Mouse (Mus musculus): ENCODE results near the gene Mmp23. TPM values are rescaled to one million over a fixed set of nuclear protein-coding genes. Genes with fewer than 3 reads are reported as not detected.
A peak's percentile ranks its signal among the peaks of the same experiment; 100 is the strongest.

The Mmp23 gene
- total and polyA plus RNA-seq, 2 experiments from 2014 or later = 5.6 to 6.4 TPM

DNA sequence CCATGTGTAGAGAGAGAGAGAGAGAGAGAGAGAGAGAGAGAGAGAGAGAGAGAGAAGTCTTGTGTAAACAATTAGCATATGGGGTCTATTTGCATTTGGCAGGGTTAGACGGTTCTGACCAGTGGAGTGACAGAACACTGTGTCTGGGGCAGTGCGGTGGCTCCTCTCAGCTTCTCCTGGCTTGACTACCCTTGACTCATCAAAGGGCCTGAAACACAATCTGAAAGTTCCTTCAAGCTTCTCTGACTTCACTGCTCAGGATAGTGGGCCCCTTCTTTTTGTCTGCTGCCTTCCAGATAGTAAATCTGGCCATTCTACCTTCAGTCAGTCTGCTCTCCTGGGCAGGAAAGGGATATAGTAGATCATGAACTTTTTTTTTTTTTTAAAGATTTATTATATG, 46.4 kb downstream of the Mmp23 start:
- no peaks in the 10 kb centered on the region for H3K27me3 ChIP-seq (ENCODE audit: insufficient read depth, low read length)
- DNase-seq (ENCODE audit: low spot score) (no peak), ATAC-seq (ENCODE audit: low FRiP score) (no peak)
- H3K9me3 ChIP-seq (ENCODE audit: low read length) = no peaks in the 10 kb centered on the region
- no peak overlapping the region for H3K27ac ChIP-seq (ENCODE audit: low read depth, low read length)
- H3K4me2 ChIP-seq (ENCODE audit: low read depth, low read length, poor library complexity, severe bottlenecking) = no peak overlapping the region
- 86% methylated on average over 2 of the region's 2 CpGs for WGBS
- H3K4me1 ChIP-seq (ENCODE audit: insufficient read depth, low read length) = 0 out of 2 replicates have a peak, but pooled peaks cover 4% of the 10 kb centered on the region
- peaks cover 17% of the 10 kb centered on the region for H3K36me3 ChIP-seq (ENCODE audit: insufficient read depth, low read length)
- no peak for TF ChIP-seq CTCF (IDR thresholded peaks at IDR 0.05)
- no peak overlapping the region for H3K4me3 ChIP-seq (ENCODE audit: low read depth, low read length)
- H3K9ac ChIP-seq (replicated peaks; ENCODE audit: low read length, poor library complexity, severe bottlenecking) = no peak overlapping the region

DNA sequence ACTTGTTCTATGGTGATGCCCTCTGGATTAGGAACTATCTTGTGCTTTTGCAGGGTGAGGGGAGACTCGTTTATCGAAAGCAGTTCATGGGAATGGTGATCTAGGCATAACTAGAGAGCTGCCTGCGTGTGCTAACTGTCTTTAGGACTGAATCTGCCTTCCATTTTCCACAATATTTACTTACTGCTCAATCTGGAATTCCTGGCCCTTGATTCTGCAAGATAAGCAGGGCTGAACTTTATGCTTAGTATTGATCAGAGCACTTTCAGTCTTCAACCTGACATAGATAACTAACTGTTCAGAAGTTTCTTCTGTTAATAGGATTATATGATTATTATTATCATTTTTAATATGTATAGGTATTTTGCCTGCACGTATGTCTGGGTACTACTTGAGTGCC, 48.1 kb downstream of the Mmp23 start:
- no peak for TF ChIP-seq CTCF (IDR thresholded peaks at IDR 0.05)
- Histone ChIP-seq H3K4me1 (ENCODE audit: insufficient read depth, low read length) (0 out of 2 replicates have a peak, but pooled peaks cover 4% of the 10 kb centered on the region), H3K9ac (replicated peaks; ENCODE audit: low read length, poor library complexity, severe bottlenecking) (no peak overlapping the region), H3K36me3 (ENCODE audit: insufficient read depth, low read length) (peaks cover 7% of the 10 kb centered on the region), H3K4me2 (ENCODE audit: low read depth, low read length, poor library complexity, severe bottlenecking) (no peak overlapping the region), H3K27ac (ENCODE audit: low read depth, low read length) (no peak overlapping the region), H3K4me3 (ENCODE audit: low read depth, low read length) (no peak overlapping the region), H3K27me3 (ENCODE audit: insufficient read depth, low read length) (no peaks in the 10 kb centered on the region), H3K9me3 (ENCODE audit: low read length) (no peaks in the 10 kb centered on the region)
- ATAC-seq (ENCODE audit: low FRiP score) = no peak
- DNase-seq (ENCODE audit: low spot score) = no peak
- WGBS = 91% methylated on average over 4 of the region's 4 CpGs

DNA sequence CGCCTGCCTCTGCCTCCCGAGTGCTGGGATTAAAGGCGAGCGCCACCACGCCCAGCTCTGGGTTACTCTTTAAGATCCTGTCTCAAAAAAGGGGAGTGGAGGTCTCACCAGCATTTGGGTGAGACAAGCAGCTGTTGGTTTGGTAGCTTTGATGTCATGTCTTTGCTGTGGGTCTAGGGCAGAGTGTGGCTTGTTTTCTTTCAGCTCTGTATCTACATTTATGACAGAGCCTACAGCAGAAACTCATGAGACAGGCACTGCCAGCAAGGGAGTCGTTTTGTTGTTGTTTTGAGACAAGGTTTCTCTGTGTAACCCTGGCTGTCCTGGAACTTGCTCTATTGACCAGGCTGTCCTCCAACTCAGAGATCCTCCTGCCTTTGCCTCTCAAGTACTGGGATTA, 49.4 kb downstream of the Mmp23 start:
- DNase-seq (ENCODE audit: low spot score) = no peak
- WGBS = 97% methylated on average over 6 of the region's 6 CpGs
- H3K4me3 ChIP-seq (ENCODE audit: low read depth, low read length) = no peak overlapping the region
- no peaks in the 10 kb centered on the region for H3K9me3 ChIP-seq (ENCODE audit: low read length)
- ATAC-seq (ENCODE audit: low FRiP score) = no peak
- H3K4me2 ChIP-seq (ENCODE audit: low read depth, low read length, poor library complexity, severe bottlenecking) = no peak overlapping the region
- no peak for TF ChIP-seq CTCF (IDR thresholded peaks at IDR 0.05)
- 0 out of 2 replicates have a peak, but pooled peaks cover 4% of the 10 kb centered on the region for H3K4me1 ChIP-seq (ENCODE audit: insufficient read depth, low read length)
- H3K9ac ChIP-seq (replicated peaks; ENCODE audit: low read length, poor library complexity, severe bottlenecking) = no peak overlapping the region
- H3K36me3 ChIP-seq (ENCODE audit: insufficient read depth, low read length) = peaks cover 2% of the 10 kb centered on the region; the same call in 1 of the 2 replicates
- H3K27ac ChIP-seq (ENCODE audit: low read depth, low read length) = no peak overlapping the region
- H3K27me3 ChIP-seq (ENCODE audit: insufficient read depth, low read length) = no peaks in the 10 kb centered on the region

DNA sequence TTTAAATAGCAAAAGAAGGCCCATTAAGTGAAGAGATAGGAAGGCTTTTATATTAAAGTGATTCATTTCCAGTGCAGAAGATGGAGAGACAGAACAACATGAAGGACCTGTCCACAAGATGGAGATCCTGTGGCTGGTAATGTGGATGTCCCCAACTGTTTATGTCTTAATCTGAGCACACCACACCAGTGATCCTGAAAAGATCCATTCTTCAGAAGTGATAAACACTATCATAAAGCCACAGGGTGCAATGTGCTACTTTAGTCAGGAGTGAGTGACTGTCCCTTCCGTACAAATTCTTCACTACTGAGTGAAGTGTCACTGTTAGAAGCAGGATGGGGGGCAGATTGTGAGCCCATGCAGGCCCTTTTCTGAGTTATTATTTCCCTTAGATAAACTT, 50.4 kb downstream of the Mmp23 start:
- Histone ChIP-seq H3K4me3 (ENCODE audit: low read depth, low read length) (peak overlapping the region; percentile 94), H3K36me3 (ENCODE audit: insufficient read depth, low read length) (peaks cover 2% of the 10 kb centered on the region; the same call in 1 of the 2 replicates), H3K9ac (replicated peaks; ENCODE audit: low read length, poor library complexity, severe bottlenecking) (no peak overlapping the region), H3K27ac (ENCODE audit: low read depth, low read length) (no peak overlapping the region), H3K27me3 (ENCODE audit: insufficient read depth, low read length) (no peaks in the 10 kb centered on the region), H3K4me2 (ENCODE audit: low read depth, low read length, poor library complexity, severe bottlenecking) (peak overlapping the region; percentile 86), H3K9me3 (ENCODE audit: low read length) (no peaks in the 10 kb centered on the region), H3K4me1 (ENCODE audit: insufficient read depth, low read length) (0 out of 2 replicates have a peak, but pooled peaks cover 4% of the 10 kb centered on the region)
- 96% methylated on average over 1 of the region's 1 CpGs for WGBS
- DNase-seq (ENCODE audit: low spot score) = no peak
- TF ChIP-seq CTCF (IDR thresholded peaks at IDR 0.05) = no peak
- no peak for ATAC-seq (ENCODE audit: low FRiP score)

DNA sequence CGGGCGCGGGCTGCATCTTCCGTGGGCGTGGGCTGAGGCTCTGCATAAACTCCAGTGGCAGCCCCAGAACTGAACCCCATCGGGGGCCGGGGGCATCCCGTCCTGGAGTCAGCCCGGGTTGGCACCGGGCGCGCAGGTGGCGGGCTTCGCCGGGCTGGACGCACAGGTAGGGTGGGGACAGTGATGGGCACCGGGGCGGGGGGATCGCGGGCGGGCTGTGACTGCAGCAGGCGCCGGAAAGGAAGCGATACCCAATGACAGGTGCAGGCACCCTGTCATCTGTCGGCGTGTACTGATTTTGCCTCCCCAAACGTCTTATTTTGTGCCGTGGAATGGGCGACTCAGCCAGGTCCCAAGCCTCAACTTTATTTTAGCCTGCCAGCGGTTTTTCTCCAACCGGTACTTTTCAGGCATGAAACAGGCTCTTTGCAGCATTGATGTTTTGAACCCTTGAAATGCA, 51.2 kb downstream of the Mmp23 start:
- Histone ChIP-seq H3K9ac (replicated peaks; ENCODE audit: low read length, poor library complexity, severe bottlenecking) (peak overlapping the region; percentile 93), H3K4me2 (ENCODE audit: low read depth, low read length, poor library complexity, severe bottlenecking) (peak overlapping the region; percentile 86), H3K36me3 (ENCODE audit: insufficient read depth, low read length) (peaks cover 2% of the 10 kb centered on the region; the same call in 1 of the 2 replicates), H3K27ac (ENCODE audit: low read depth, low read length) (peak overlapping the region; percentile 100), H3K27me3 (ENCODE audit: insufficient read depth, low read length) (no peaks in the 10 kb centered on the region), H3K4me1 (ENCODE audit: insufficient read depth, low read length) (0 out of 2 replicates have a peak, but pooled peaks cover 4% of the 10 kb centered on the region), H3K9me3 (ENCODE audit: low read length) (no peaks in the 10 kb centered on the region), H3K4me3 (ENCODE audit: low read depth, low read length) (peak overlapping the region; percentile 94)
- WGBS = under 1% methylated on average over 31 of the region's 31 CpGs
- ATAC-seq (ENCODE audit: low FRiP score) = peak; percentile 15; the same call in 1 of the 2 replicates
- DNase-seq (ENCODE audit: low spot score) = peak; percentile 5
- no peak for TF ChIP-seq CTCF (IDR thresholded peaks at IDR 0.05)

DNA sequence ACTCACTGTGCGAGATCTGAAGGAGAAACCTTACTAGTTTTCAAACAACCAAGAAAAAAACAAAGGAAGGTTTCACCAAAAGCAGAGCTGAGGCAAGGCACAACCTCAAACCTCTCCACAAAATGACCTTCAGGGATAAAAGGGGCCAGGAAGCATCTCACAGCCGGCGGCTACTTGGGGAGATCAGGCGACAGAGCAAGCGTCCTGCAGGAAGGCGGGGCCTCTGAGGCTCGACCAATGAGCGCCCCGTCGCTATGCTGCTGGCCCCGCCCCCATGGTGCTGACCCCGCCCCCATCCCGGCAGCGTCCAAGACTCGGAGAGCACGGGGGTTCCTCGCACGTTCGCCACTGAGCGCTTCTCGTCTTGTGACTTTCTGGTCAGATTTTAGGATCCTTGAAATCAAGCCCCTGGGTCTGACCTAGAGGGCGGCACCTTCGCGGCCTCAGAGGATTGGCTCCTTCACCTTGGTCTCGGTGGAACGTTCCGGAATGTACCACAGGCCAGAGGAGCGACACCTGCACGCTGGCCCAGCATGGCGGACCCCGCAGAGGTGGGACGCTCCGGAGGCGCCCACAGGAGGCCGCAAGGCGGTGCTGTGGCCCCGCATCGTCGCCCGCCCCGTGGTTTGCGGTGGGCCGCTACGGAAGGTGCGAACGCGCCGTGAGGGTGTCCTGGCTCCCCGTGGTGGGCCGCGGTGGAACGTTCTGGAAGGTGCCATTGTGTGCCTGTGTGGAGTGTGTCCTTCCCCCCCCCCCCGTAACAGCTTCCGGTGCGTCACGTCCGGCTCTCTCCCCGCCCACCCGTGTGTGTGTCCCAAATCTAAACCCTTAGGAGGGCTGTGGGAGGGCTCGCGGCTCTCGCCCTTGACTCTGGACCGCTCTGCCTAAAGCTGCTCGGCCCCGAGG, 51.8 kb downstream of the Mmp23 start, which contains the start of gene Slc35e2:
TSS of gene Slc35e2 (plus strand) at position 326 of the 906 bp plus-strand sequence.
- peaks cover 2% of the 10 kb centered on the region; the same call in 1 of the 2 replicates for H3K36me3 ChIP-seq (ENCODE audit: insufficient read depth, low read length)
- no peaks in the 10 kb centered on the region for H3K27me3 ChIP-seq (ENCODE audit: insufficient read depth, low read length)
- TF ChIP-seq CTCF (IDR thresholded peaks at IDR 0.05) = peak; percentile 56
- peak within 1 kb of the TSS; percentile 86 for H3K4me2 ChIP-seq (ENCODE audit: low read depth, low read length, poor library complexity, severe bottlenecking)
- H3K4me3 ChIP-seq (ENCODE audit: low read depth, low read length) = peak within 1 kb of the TSS; percentile 94
- ATAC-seq (ENCODE audit: low FRiP score) (peak; percentile 95), DNase-seq (ENCODE audit: low spot score) (peak; percentile 95)
- peak within 1 kb of the TSS; percentile 100 for H3K27ac ChIP-seq (ENCODE audit: low read depth, low read length)
- H3K9ac ChIP-seq (replicated peaks; ENCODE audit: low read length, poor library complexity, severe bottlenecking) = peak within 1 kb of the TSS; percentile 93
- under 1% methylated on average over 61 of the region's 65 CpGs for WGBS
- H3K9me3 ChIP-seq (ENCODE audit: low read length) = no peaks in the 10 kb centered on the region
- 0 out of 2 replicates have a peak, but pooled peaks cover 4% of the 10 kb centered on the region for H3K4me1 ChIP-seq (ENCODE audit: insufficient read depth, low read length)

Other genes with a start within 250 kb of the Mmp23 start
- gene Cfap74, start 244.2 kb downstream of the Mmp23 start, total RNA-seq (2014; rRNA removed) = 5.7 TPM in 2 replicates
- 5.8 and 6.5 TPM in 2 replicates for gene Cfap74, start 244.2 kb downstream of the Mmp23 start, polyA plus RNA-seq (2015; fragmentation: Nextera tagmentation; extraction: Ambion mirVana)
- 1.5 and 2.1 TPM in 2 replicates for gene Tmem52, start 184.3 kb downstream of the Mmp23 start, total RNA-seq (2014; rRNA removed)
- gene Tmem52, start 184.3 kb downstream of the Mmp23 start, polyA plus RNA-seq (2015; fragmentation: Nextera tagmentation; extraction: Ambion mirVana) = 0.33 TPM in 1 of 2 replicates, not detected in the other
- 405 and 431 TPM in 2 replicates for gene Gnb1, start 162.0 kb downstream of the Mmp23 start, total RNA-seq (2014; rRNA removed)
- gene Gnb1, start 162.0 kb downstream of the Mmp23 start, polyA plus RNA-seq (2015; fragmentation: Nextera tagmentation; extraction: Ambion mirVana) = 1,405 and 1,414 TPM in 2 replicates
- 69.1 and 81.6 TPM in 2 replicates for gene Nadk, start 91.0 kb downstream of the Mmp23 start, total RNA-seq (2014; rRNA removed)
- 48.2 and 56.6 TPM in 2 replicates for gene Nadk, start 91.0 kb downstream of the Mmp23 start, polyA plus RNA-seq (2015; fragmentation: Nextera tagmentation; extraction: Ambion mirVana)
- gene Slc35e2, start 52.0 kb downstream of the Mmp23 start, total RNA-seq (2014; rRNA removed) = 65.1 and 74.9 TPM in 2 replicates
- gene Slc35e2, start 52.0 kb downstream of the Mmp23 start, polyA plus RNA-seq (2015; fragmentation: Nextera tagmentation; extraction: Ambion mirVana) = 14.7 and 14.8 TPM in 2 replicates
- gene Cdk11b, start 28.5 kb downstream of the Mmp23 start, total RNA-seq (2014; rRNA removed) = 15.2 and 25.3 TPM in 2 replicates
- 60.2 and 64.1 TPM in 2 replicates for gene Cdk11b, start 28.5 kb downstream of the Mmp23 start, polyA plus RNA-seq (2015; fragmentation: Nextera tagmentation; extraction: Ambion mirVana)
- gene Gm10563, start 8.0 kb downstream of the Mmp23 start, total RNA-seq (2014; rRNA removed) = not detected in 2 replicates
- not detected in 2 replicates for gene Gm10563, start 8.0 kb downstream of the Mmp23 start, polyA plus RNA-seq (2015; fragmentation: Nextera tagmentation; extraction: Ambion mirVana)
- gene Mib2, start 15.8 kb upstream of the Mmp23 start, total RNA-seq (2014; rRNA removed) = 115 and 118 TPM in 2 replicates
- 49.3 and 49.5 TPM in 2 replicates for gene Mib2, start 15.8 kb upstream of the Mmp23 start, polyA plus RNA-seq (2015; fragmentation: Nextera tagmentation; extraction: Ambion mirVana)
- 43.8 and 46.4 TPM in 2 replicates for gene Fndc10, start 41.0 kb upstream of the Mmp23 start, total RNA-seq (2014; rRNA removed)
- 24.3 and 27.4 TPM in 2 replicates for gene Fndc10, start 41.0 kb upstream of the Mmp23 start, polyA plus RNA-seq (2015; fragmentation: Nextera tagmentation; extraction: Ambion mirVana)
- 84.1 and 90.7 TPM in 2 replicates for gene Ssu72, start 51.4 kb upstream of the Mmp23 start, total RNA-seq (2014; rRNA removed)
- gene Ssu72, start 51.4 kb upstream of the Mmp23 start, polyA plus RNA-seq (2015; fragmentation: Nextera tagmentation; extraction: Ambion mirVana) = 152 and 153 TPM in 2 replicates
- gene Tmem240, start 81.4 kb upstream of the Mmp23 start, total RNA-seq (2014; rRNA removed) = 51.0 and 78.0 TPM in 2 replicates
- 34.9 and 37.9 TPM in 2 replicates for gene Tmem240, start 81.4 kb upstream of the Mmp23 start, polyA plus RNA-seq (2015; fragmentation: Nextera tagmentation; extraction: Ambion mirVana)
- gene Atad3a, start 107.7 kb upstream of the Mmp23 start, total RNA-seq (2014; rRNA removed) = 52.6 and 69.1 TPM in 2 replicates
- gene Atad3a, start 107.7 kb upstream of the Mmp23 start, polyA plus RNA-seq (2015; fragmentation: Nextera tagmentation; extraction: Ambion mirVana) = 65.9 and 69.9 TPM in 2 replicates
- gene Vwa1, start 121.3 kb upstream of the Mmp23 start, total RNA-seq (2014; rRNA removed) = 42.1 and 42.5 TPM in 2 replicates
- gene Vwa1, start 121.3 kb upstream of the Mmp23 start, polyA plus RNA-seq (2015; fragmentation: Nextera tagmentation; extraction: Ambion mirVana) = 25.5 and 28.7 TPM in 2 replicates
- 0.66 and 1.6 TPM in 2 replicates for gene Tmem88b, start 132.5 kb upstream of the Mmp23 start, total RNA-seq (2014; rRNA removed)
- gene Tmem88b, start 132.5 kb upstream of the Mmp23 start, polyA plus RNA-seq (2015; fragmentation: Nextera tagmentation; extraction: Ambion mirVana) = 0.56 and 0.65 TPM in 2 replicates
- not detected in 2 replicates for gene Ankrd65, start 137.1 kb upstream of the Mmp23 start, total RNA-seq (2014; rRNA removed)
- not detected in 2 replicates for gene Ankrd65, start 137.1 kb upstream of the Mmp23 start, polyA plus RNA-seq (2015; fragmentation: Nextera tagmentation; extraction: Ambion mirVana)
- 111 and 123 TPM in 2 replicates for gene Mrpl20, start 149.5 kb upstream of the Mmp23 start, total RNA-seq (2014; rRNA removed)
- 279 and 316 TPM in 2 replicates for gene Mrpl20, start 149.5 kb upstream of the Mmp23 start, polyA plus RNA-seq (2015; fragmentation: Nextera tagmentation; extraction: Ambion mirVana)
- 66.3 and 112 TPM in 2 replicates for gene Ccnl2, start 159.1 kb upstream of the Mmp23 start, total RNA-seq (2014; rRNA removed)
- 78.6 and 88.8 TPM in 2 replicates for gene Ccnl2, start 159.1 kb upstream of the Mmp23 start, polyA plus RNA-seq (2015; fragmentation: Nextera tagmentation; extraction: Ambion mirVana)
- gene Aurkaip1, start 177.9 kb upstream of the Mmp23 start, total RNA-seq (2014; rRNA removed) = 90.9 and 102 TPM in 2 replicates
- gene Aurkaip1, start 177.9 kb upstream of the Mmp23 start, polyA plus RNA-seq (2015; fragmentation: Nextera tagmentation; extraction: Ambion mirVana) = 155 and 158 TPM in 2 replicates
- 35.5 and 37.2 TPM in 2 replicates for gene Mxra8, start 186.3 kb upstream of the Mmp23 start, total RNA-seq (2014; rRNA removed)
- 27.2 and 32.7 TPM in 2 replicates for gene Mxra8, start 186.3 kb upstream of the Mmp23 start, polyA plus RNA-seq (2015; fragmentation: Nextera tagmentation; extraction: Ambion mirVana)
- gene Dvl1, start 194.0 kb upstream of the Mmp23 start, total RNA-seq (2014; rRNA removed) = 141 and 156 TPM in 2 replicates
- gene Dvl1, start 194.0 kb upstream of the Mmp23 start, polyA plus RNA-seq (2015; fragmentation: Nextera tagmentation; extraction: Ambion mirVana) = 17.5 TPM in 2 replicates
- gene Tas1r3, start 210.0 kb upstream of the Mmp23 start, total RNA-seq (2014; rRNA removed) = 0.38 and 1.2 TPM in 2 replicates
- gene Tas1r3, start 210.0 kb upstream of the Mmp23 start, polyA plus RNA-seq (2015; fragmentation: Nextera tagmentation; extraction: Ambion mirVana) = 0.12 and 0.22 TPM in 2 replicates
- 35.3 and 43.7 TPM in 2 replicates for gene Cptp, start 216.1 kb upstream of the Mmp23 start, total RNA-seq (2014; rRNA removed)
- 27.3 and 32.1 TPM in 2 replicates for gene Cptp, start 216.1 kb upstream of the Mmp23 start, polyA plus RNA-seq (2015; fragmentation: Nextera tagmentation; extraction: Ambion mirVana)
- 45.0 and 56.0 TPM in 2 replicates for gene Ints11, start 216.2 kb upstream of the Mmp23 start, total RNA-seq (2014; rRNA removed)
- 53.6 and 56.0 TPM in 2 replicates for gene Ints11, start 216.2 kb upstream of the Mmp23 start, polyA plus RNA-seq (2015; fragmentation: Nextera tagmentation; extraction: Ambion mirVana)
- 71.9 and 95.9 TPM in 2 replicates for gene Pusl1, start 238.4 kb upstream of the Mmp23 start, total RNA-seq (2014; rRNA removed)
- 54.3 and 54.5 TPM in 2 replicates for gene Pusl1, start 238.4 kb upstream of the Mmp23 start, polyA plus RNA-seq (2015; fragmentation: Nextera tagmentation; extraction: Ambion mirVana)
- 82.6 and 99.3 TPM in 2 replicates for gene Acap3, start 238.4 kb upstream of the Mmp23 start, total RNA-seq (2014; rRNA removed)
- 63.3 and 64.5 TPM in 2 replicates for gene Acap3, start 238.4 kb upstream of the Mmp23 start, polyA plus RNA-seq (2015; fragmentation: Nextera tagmentation; extraction: Ambion mirVana)

Measured in midbrain, postnatal 0 days (tissue).